Mouse (Mus musculus) forebrain, embryonic 11.5 days (tissue): Measurements from ENCODE around the gene Proser3. TPM values are rescaled to one million over a fixed set of nuclear protein-coding genes. Genes with fewer than 3 reads are reported as not detected.
"Not testable (repeated sequence)": the region's sequence is repeated elsewhere in the genome, so short reads cannot be mapped to it uniquely, and the experiment has no call there.

Experiments used
- ATAC-seq: fragments of 200-750 bp; cut with Nextera tagmentation; replicated peaks from 2 replicates; pipeline ENCODE4 v1.8.0; 2017; ENCODE audit warnings: moderate TSS enrichment; ENCODE audit not compliant: low FRiP score
- DNase-seq: peaks from one replicate; pipeline ENCODE4 v3.0.0-alpha.2; 2017; ENCODE audit warnings: low spot score
- H3K27ac ChIP-seq: fragments of 300-500 bp; sonication (generic); 2 replicates; pipeline ENCODE4 v1.5.1; 2014; ENCODE audit warnings: low read depth, low read length
- H3K27me3 ChIP-seq: fragments of 300-500 bp; sonication (generic); 2 replicates; pipeline ENCODE4 v1.6.1; 2014; ENCODE audit warnings: mild to moderate bottlenecking, low read length, mixed read lengths; ENCODE audit not compliant: control insufficient read depth, insufficient read depth
- H3K36me3 ChIP-seq: fragments of 300-500 bp; sonication (generic); 2 replicates; pipeline ENCODE4 v1.6.1; 2014; ENCODE audit warnings: mild to moderate bottlenecking, low read length, moderate library complexity, mixed read lengths; ENCODE audit not compliant: control insufficient read depth, insufficient read depth
- H3K4me1 ChIP-seq: fragments of 300-500 bp; sonication (generic); replicated peaks from 2 replicates; pipeline ENCODE4 v1.6.1; 2014; ENCODE audit warnings: low read length, mixed read lengths; ENCODE audit not compliant: control insufficient read depth, insufficient read depth
- H3K4me2 ChIP-seq: fragments of 300-500 bp; sonication (generic); 2 replicates; pipeline ENCODE4 v1.6.1; 2014; ENCODE audit warnings: low read depth, mild to moderate bottlenecking, low read length, moderate library complexity, mixed read lengths; ENCODE audit not compliant: severe bottlenecking
- H3K4me3 ChIP-seq: fragments of 300-500 bp; sonication (generic); 2 replicates; pipeline ENCODE4 v1.5.1; 2014; ENCODE audit warnings: low read depth, low read length
- H3K9ac ChIP-seq: fragments of 300-500 bp; sonication (generic); 2 replicates; pipeline ENCODE4 v1.6.1; 2014; ENCODE audit warnings: low read length
- H3K9me3 ChIP-seq: fragments of 300-500 bp; sonication (generic); 2 replicates; pipeline ENCODE4 v1.6.1; 2016; ENCODE audit warnings: low read length, mixed read lengths; ENCODE audit not compliant: control insufficient read depth
- WGBS: fragments of 180-500 bp; shearing (Covaris S2); extraction: QIAGEN DNeasy Blood & Tissue Kit; methylation state at CpG from one replicate; pipeline ENCODE4 v1.1.7; 2014; 5-methylcytosine and 5-hydroxymethylcytosine counted together
- polyA plus RNA-seq: library from polyadenylated mRNA; unstranded; fragments of >200 nt; fragmentation: Nextera tagmentation; extraction: Ambion mirVana; gene quantifications from 2 replicates; pipeline ENCODE4 v1.2.1, GENCODE M21; 2014

Gene Proser3
- polyA plus RNA-seq, 1 experiment from 2014 or later: 23.6 TPM

GRCm38 (mm10) chr7:30522871-30523270 lies 29.2 kb downstream of the Proser3 start:
- ATAC-seq: no peak
- no peaks in the 10 kb centered on the region; the same call in 1 of the 2 replicates for H3K4me1 ChIP-seq
- no peaks in the 10 kb centered on the region for H3K9me3 ChIP-seq
- peaks cover 3% of the 10 kb centered on the region; the same call in 1 of the 2 replicates for H3K36me3 ChIP-seq
- no peaks in the 10 kb centered on the region for H3K27me3 ChIP-seq
- no peak for DNase-seq
- no peak overlapping the region for H3K4me2 ChIP-seq
- H3K27ac ChIP-seq: no peak overlapping the region
- 84% methylated on average over 10 of the region's 10 CpGs for WGBS
- H3K4me3 ChIP-seq: no peak overlapping the region
- H3K9ac ChIP-seq: no peak overlapping the region

GRCm38 (mm10) chr7:30520856-30521255 lies 31.2 kb downstream of the Proser3 start:
- ATAC-seq: no peak
- H3K27ac ChIP-seq: no peak overlapping the region
- WGBS: 74% methylated on average over 5 of the region's 5 CpGs

GRCm38 (mm10) chr7:30520396-30520795 lies 31.7 kb downstream of the Proser3 start:
- Histone ChIP-seq H3K4me2 (no peak overlapping the region), H3K4me3 (no peak overlapping the region), H3K9me3 (no peaks in the 10 kb centered on the region), H3K36me3 (peaks cover 3% of the 10 kb centered on the region; the same call in 1 of the 2 replicates), H3K9ac (no peak overlapping the region), H3K27me3 (no peaks in the 10 kb centered on the region), H3K27ac (no peak overlapping the region), H3K4me1 (no peaks in the 10 kb centered on the region)
- DNase-seq (no peak), ATAC-seq (peak; percentile 37; the same call in 1 of the 2 replicates)
- WGBS: 60% methylated on average over 4 of the region's 4 CpGs

More at GRCm38 (mm10) chr7:30520856-30521255, 31.2 kb downstream of the Proser3 start:
- Histone ChIP-seq H3K4me3 (no peak overlapping the region), H3K4me2 (no peak overlapping the region), H3K4me1 (no peaks in the 10 kb centered on the region), H3K9ac (no peak overlapping the region), H3K9me3 (no peaks in the 10 kb centered on the region), H3K27me3 (no peaks in the 10 kb centered on the region), H3K36me3 (peaks cover 3% of the 10 kb centered on the region; the same call in 1 of the 2 replicates)
- DNase-seq: no peak

GRCm38 (mm10) chr7:30518325-30518724 lies 33.8 kb downstream of the Proser3 start:
- H3K27ac ChIP-seq: no peak overlapping the region
- H3K4me1 ChIP-seq: no peaks in the 10 kb centered on the region
- WGBS: 39% methylated on average over 8 of the region's 8 CpGs
- no peak overlapping the region for H3K4me2 ChIP-seq
- no peaks in the 10 kb centered on the region for H3K27me3 ChIP-seq
- no peaks in the 10 kb centered on the region for H3K9me3 ChIP-seq
- no peak overlapping the region for H3K4me3 ChIP-seq
- H3K36me3 ChIP-seq: peaks cover 3% of the 10 kb centered on the region; the same call in 1 of the 2 replicates
- no peak overlapping the region for H3K9ac ChIP-seq
- DNase-seq: no peak
- no peak for ATAC-seq

- DNase-seq (no peak), ATAC-seq (no peak)
- Histone ChIP-seq H3K9me3 (no peaks in the 10 kb centered on the region), H3K27ac (no peak overlapping the region), H3K4me2 (no peak overlapping the region), H3K4me1 (no peaks in the 10 kb centered on the region), H3K9ac (no peak overlapping the region), H3K4me3 (no peak overlapping the region), H3K36me3 (no peaks in the 10 kb centered on the region), H3K27me3 (no peaks in the 10 kb centered on the region)
- WGBS: 56% methylated on average over 24 of the region's 24 CpGs
These were observed 36.9 kb downstream of the Proser3 start for GRCm38 (mm10) chr7:30515003-30515760.

GRCm38 (mm10) chr7:30508061-30508460 lies 44.0 kb downstream of the Proser3 start:
- Histone ChIP-seq H3K4me1 (no peaks in the 10 kb centered on the region), H3K4me2 (no peak overlapping the region), H3K4me3 (no peak overlapping the region), H3K9me3 (no peaks in the 10 kb centered on the region), H3K27ac (no peak overlapping the region), H3K36me3 (no peaks in the 10 kb centered on the region), H3K27me3 (no peaks in the 10 kb centered on the region), H3K9ac (no peak overlapping the region)
- no peak for DNase-seq
- 75% methylated on average over 4 of the region's 4 CpGs for WGBS
- ATAC-seq: no peak

- H3K27me3 ChIP-seq, H3K9ac ChIP-seq, H3K27ac ChIP-seq, H3K4me3 ChIP-seq, H3K4me2 ChIP-seq, H3K4me1 ChIP-seq, H3K9me3 ChIP-seq, DNase-seq, ATAC-seq, H3K36me3 ChIP-seq: not testable (repeated sequence)
- WGBS: 70% methylated on average over 5 of the region's 5 CpGs
These were observed 50.9 kb downstream of the Proser3 start for GRCm38 (mm10) chr7:30501159-30501558.

GRCm38 (mm10) chr7:30495506-30496042 lies 56.5 kb downstream of the Proser3 start:
- not testable (repeated sequence) for H3K36me3 ChIP-seq, H3K4me3 ChIP-seq, H3K27me3 ChIP-seq, H3K4me1 ChIP-seq, DNase-seq, H3K4me2 ChIP-seq, H3K9ac ChIP-seq, H3K27ac ChIP-seq, H3K9me3 ChIP-seq, ATAC-seq
- 67% methylated on average over 4 of the region's 5 CpGs for WGBS
